Mouse (Mus musculus) thymus, postnatal 25 days (tissue): Measurements from ENCODE around the gene Psmd3.
A peak's percentile ranks its signal among the peaks of the same experiment; 100 is the strongest.

ENCODE experiments used
- DNase-seq: peaks from one replicate; pipeline ENCODE4 v3.0.0; 2022

Psmd3 gene

DNA sequence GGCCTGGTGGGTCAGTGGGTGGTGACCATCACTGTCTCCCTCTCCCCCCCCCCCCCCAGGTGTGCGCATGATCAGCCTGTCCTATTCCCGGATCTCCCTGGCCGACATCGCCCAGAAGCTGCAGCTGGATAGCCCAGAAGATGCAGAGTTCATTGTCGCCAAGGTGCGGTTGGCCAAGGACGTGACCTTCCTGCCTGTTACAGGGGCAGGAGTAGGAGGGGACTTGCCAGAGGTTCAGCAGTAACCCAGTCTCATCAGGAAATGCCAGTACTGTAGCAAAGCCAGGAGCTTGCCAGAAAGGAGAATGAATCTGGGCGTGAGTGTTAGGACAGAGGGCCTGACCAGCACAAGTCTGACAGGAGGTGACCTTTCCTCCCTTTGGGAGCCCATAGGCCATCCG lies 11.4 kb downstream of the Psmd3 start:
- DNase-seq = no peak

- no peak for DNase-seq
These were observed 11.9 kb downstream of the Psmd3 start for GRCm38 (mm10) chr11:98694301-98694700.

GRCm38 (mm10) chr11:98695408-98695807 lies 13.1 kb downstream of the Psmd3 start:
- no peak for DNase-seq

DNA sequence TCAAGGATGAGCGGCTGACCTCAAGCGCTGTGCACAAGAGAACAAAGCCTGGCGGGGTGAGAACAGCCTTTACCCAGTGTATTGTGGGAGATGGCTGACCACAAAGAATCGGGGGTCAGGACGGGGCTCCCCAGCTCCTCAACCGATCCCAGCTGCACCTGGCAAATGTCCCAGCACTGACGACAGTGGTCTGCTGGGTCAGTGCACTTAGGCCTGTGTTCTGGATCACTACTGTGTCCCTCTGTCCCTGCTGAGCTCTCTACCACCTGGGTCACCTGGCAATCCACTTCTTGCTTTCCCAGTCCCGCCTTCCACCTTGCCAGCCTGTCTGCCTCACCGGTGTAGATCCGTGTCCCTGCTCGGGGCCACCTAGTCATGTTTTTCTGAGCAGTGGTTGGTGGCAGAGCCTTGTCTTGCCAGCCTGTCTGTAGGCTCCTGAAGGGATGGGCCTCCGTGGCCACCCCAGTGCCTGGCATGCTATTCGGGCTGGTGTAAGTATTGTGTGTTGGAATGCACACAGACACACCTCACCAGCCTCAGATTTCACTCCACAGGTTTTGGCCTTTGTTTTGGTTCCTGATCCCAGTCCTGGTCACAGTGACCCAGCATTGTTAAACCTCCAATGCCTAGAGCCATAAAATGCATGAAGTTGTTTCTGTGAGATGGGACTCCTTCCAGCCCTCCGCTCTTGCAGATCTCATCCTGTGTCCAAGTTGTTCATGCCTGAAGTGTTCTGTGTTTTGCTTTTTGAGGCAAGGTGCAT lies 14.3 kb downstream of the Psmd3 start:
- no peak for DNase-seq

DNA sequence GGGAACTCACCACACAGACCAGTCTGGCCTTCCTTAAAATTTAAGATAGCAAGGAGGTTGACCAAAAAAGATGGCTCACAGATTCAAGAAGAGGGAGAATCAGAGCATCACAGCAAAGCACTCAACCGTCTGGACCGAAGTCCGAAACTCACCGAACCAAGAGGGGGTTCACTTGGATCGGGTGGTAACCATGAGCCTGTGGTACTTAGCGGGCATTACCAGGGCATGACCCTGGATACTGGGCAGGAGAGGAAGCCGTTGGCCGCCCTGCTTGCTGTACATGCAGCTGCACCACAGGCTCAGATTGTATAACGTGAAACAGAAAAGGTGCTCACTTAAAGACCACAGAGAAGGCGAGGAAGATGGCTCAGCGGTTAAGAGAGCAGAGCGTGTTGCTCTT lies 14.9 kb downstream of the Psmd3 start:
- no peak for DNase-seq

GRCm38 (mm10) chr11:98698849-98699640 lies 16.7 kb downstream of the Psmd3 start:
- no peak for DNase-seq

GRCm38 (mm10) chr11:98699911-98700310 lies 17.6 kb downstream of the Psmd3 start:
- peak; percentile 80 for DNase-seq

- DNase-seq = no peak
These were observed 18.9 kb downstream of the Psmd3 start, which contains the start of gene Csf3 for GRCm38 (mm10) chr11:98701213-98701670. Csf3 (plus strand) TSS chr11:98701263.

DNA sequence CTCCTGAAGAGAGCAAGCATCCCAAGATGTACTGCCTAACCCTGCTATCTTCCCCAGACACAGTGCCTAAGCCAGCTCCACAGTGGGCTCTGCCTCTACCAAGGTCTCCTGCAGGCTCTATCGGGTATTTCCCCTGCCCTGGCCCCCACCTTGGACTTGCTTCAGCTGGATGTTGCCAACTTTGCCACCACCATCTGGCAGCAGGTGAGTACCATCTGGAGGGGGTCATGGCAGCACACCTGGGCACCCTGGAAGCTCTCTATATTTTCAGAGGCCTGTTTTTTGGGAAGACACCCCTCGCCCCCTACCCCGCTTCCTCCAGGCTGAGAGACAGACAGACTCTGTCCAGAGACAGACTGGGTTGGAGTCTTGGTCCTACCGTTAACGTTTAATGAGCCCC lies 20.0 kb downstream of the Psmd3 start:
- no peak for DNase-seq

GRCm38 (mm10) chr11:98705021-98705420 lies 22.7 kb downstream of the Psmd3 start:
- no peak for DNase-seq

GRCm38 (mm10) chr11:98707401-98708281 lies 25.3 kb downstream of the Psmd3 start:
- no peak for DNase-seq

- no peak for DNase-seq
These were observed 26.1 kb downstream of the Psmd3 start for GRCm38 (mm10) chr11:98708282-98708956.

- no peak for DNase-seq
These were observed 26.8 kb downstream of the Psmd3 start for GRCm38 (mm10) chr11:98709001-98709741.

DNA sequence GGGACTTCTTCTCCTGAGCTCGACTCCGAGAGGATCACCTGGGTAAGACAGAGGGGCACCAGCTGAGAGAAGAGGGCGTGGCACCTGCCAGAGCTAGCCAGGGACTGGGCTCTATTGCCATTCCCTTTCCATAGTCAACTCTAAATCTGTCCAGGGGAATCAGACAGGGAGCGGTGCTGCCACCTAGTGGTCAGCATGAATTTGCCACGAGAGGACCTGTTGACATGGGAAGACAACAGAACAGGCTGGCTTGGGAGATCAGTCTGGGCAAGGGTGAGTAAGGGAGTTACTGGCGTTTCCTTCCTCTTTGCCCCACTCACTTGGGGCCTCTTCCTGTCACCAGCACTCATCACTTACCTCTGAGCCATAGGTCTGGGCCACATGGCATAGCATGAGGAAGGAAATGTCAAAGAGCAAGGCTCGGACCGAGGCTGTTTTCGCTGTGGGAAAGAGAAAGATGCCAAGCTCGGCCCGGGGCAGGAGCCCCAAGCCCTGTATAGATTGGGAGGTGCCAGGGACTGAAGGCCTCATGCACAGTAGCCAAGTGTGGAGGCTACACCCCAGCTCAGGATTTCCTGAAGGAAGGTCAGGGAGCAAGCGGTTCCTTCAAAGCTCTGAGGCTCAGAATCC lies 28.2 kb downstream of the Psmd3 start:
- peak; percentile 74 for DNase-seq

GRCm38 (mm10) chr11:98711046-98711434 lies 28.7 kb downstream of the Psmd3 start:
- no peak for DNase-seq

DNA sequence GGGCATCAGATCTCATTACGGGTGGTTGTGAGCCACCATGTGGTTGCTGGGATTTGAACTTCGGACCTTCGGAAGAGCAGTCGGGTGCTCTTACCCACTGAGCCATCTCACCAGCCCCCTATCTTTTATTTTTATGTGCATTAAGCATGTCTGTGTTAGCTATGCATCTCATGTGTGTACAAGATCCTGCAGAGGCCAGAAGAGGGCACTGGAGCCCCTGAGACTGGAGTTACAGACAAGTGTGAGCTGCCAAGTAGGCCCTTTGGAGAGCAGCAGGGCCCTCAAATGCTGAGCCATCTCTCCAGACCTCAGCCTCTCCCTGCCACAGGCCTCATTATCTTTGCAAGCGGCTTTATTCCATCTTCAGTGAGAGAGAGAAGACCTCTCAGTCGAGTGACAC lies 29.7 kb downstream of the Psmd3 start:
- peak; percentile 42 for DNase-seq

DNA sequence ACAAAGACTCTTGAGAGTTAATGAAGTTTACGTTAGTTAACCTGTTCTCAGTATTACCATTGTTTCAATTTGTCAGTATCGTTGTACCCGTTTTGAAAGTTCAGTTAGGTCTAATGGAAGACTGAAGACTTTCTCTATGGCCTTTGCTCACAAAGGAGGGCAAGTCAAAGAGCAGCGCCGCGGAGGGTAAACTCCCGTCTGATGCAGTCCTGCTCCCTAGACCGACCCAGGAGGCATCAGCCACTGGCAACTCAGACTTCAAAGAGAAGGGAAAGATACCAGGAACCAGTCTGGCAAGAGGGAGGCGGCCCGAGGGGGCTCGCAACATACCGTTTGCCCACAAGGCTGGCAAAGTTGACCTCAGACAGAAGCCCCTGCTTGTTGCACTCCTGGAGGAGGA lies 31.3 kb downstream of the Psmd3 start:
- no peak for DNase-seq

DNA sequence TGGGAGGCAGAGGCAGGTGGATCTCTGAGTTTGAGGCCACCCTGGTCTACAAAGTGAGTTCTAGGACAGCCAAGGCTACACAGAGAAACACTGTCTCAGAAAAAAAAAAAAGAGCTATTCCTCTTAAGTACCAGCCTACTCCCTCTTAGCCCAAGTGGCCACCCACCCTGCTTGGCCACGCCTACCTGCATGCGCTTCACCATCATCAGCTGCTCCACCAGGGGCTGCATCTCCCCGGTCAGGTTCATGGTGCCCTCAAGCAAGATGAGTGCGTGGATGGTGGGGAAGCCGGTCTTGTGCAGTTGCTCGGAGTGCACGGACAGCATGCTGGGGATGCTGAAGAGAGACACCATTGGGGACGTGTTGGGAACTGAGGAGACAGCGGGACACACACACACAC lies 33.6 kb downstream of the Psmd3 start:
- no peak for DNase-seq

GRCm38 (mm10) chr11:98717904-98718303 lies 35.5 kb downstream of the Psmd3 start:
- peak; percentile 52 for DNase-seq

DNA sequence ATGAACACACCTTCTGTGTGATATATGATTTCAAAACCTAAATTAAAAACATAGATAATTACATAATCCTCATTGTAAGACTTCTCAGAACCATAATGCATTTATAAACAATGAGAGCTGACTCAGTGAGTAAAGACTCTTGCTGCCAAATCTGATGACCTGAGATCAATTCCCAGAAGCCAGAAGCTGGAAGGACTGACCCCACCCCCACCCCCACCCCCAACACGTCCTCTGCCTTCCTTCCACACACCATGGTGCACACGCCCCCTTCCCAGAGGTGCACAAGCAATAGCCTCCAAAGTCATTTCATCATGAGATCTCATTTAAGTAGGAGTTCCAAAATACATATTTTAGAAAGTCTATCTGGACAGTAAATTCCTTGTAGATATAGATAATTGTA lies 38.4 kb downstream of the Psmd3 start:
- DNase-seq = no peak
